Mouse (Mus musculus): Measurements from ENCODE around the gene Bet1l. TPM values are rescaled to one million over a fixed set of nuclear protein-coding genes. Genes with fewer than 3 reads are reported as not detected.
A peak's percentile ranks its signal among the peaks of the same experiment; 100 is the strongest.

Bet1l gene
- total and polyA plus RNA-seq, 2 experiments from 2014 or later, result 14.8 to 29.6 TPM

DNA sequence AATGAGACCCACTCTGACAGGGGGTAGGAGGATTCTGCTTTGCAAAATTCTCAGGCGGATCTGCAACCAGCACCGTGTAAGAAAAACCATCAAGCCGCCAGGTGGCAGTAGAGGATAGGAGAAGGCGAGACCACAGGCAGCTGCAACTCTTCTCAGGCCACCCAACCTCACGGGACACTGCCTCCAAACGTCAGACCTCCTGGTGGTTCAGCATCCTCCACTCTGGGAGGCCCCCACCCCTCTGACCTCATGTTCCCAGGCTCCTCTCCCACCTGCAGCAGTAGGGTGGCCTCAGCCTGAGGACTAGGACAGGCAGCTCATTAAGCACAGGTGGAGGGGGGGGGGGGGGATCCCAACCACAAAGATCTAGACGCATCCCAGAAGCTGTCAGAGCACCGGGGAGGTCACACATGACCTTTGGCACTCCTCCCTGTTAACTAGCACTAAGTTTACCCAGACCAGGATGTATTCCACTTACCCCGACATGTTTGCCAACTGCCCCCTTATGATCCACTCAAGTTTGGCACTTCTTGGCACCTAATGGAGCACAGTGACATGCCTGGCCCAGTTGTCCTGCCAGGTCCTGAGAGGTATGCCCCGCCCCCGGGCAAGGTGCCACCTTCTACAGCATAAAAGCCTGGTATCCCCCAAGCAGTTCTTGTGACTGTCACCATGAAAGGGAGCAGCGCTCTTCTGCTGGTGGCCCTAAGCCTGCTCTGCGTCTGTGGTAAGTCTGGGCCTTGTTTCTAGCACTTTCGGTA is 12.3 kb downstream of the Bet1l start, which contains the start of gene Scgb1c1:
Gene Scgb1c1 (plus strand): TSS at position 643 of the 761 bp plus-strand sequence.
- Histone ChIP-seq H3K4me1 (ENCODE audit: control insufficient read depth, insufficient read depth) (no peaks in the 10 kb centered on the region), H3K4me2 (ENCODE audit: low read depth, low read length) (no peak within 1 kb of the TSS), H3K4me3 (ENCODE audit: low read depth, low read length) (no peak within 1 kb of the TSS), H3K27me3 (ENCODE audit: control insufficient read depth, insufficient read depth, low read length) (peaks cover 26% of the 10 kb centered on the region; the same call in 1 of the 2 replicates), H3K27ac (ENCODE audit: low read depth) (no peak within 1 kb of the TSS), H3K36me3 (replicated peaks; ENCODE audit: control insufficient read depth, insufficient read depth, low read length) (no peaks in the 10 kb centered on the region), H3K9me3 (replicated peaks; ENCODE audit: control insufficient read depth, low read length) (no peaks in the 10 kb centered on the region), H3K9ac (replicated peaks; ENCODE audit: low read depth, low read length) (no peak within 1 kb of the TSS)
- 17% methylated on average over 14 of the region's 14 CpGs for WGBS
- TF ChIP-seq EP300 (IDR thresholded peaks at IDR 0.05; ENCODE audit: low read depth) (no peak; the same call in 1 of the 2 replicates), CTCF (IDR thresholded peaks at IDR 0.05; ENCODE audit: low read depth) (peak; percentile 87)
- peak; percentile 81 for DNase-seq (ENCODE audit: low spot score)
- peak; percentile 86 for ATAC-seq (ENCODE audit: insufficient read depth, low read depth)

DNA sequence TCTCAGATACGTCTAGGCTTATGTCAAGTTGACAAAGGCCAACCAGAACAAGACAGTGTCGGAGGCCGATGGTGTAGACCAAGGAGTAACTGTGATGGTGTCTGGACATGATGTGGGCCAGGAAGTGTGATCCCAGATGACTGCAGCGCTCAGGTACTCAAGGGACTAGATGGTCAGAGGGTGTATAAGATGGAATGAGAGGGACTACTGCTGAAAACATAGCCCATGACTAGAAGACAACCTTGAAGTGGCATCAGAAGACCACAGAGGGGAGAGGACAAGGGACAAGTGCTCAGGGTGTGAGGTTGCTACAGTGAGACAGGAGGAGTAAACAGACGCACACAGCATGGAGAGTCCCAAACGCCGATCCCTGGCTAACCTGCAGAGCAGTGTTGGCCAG is 13.6 kb downstream of the Bet1l start:
- WGBS, result 60% methylated on average over 7 of the region's 7 CpGs
- no peak overlapping the region for H3K27ac ChIP-seq (ENCODE audit: low read depth)
- H3K27me3 ChIP-seq (ENCODE audit: control insufficient read depth, insufficient read depth, low read length), result peaks cover 34% of the 10 kb centered on the region; the same call in 1 of the 2 replicates
- no peaks in the 10 kb centered on the region for H3K9me3 ChIP-seq (replicated peaks; ENCODE audit: control insufficient read depth, low read length)
- no peak overlapping the region for H3K4me2 ChIP-seq (ENCODE audit: low read depth, low read length)
- DNase-seq (ENCODE audit: low spot score) (no peak), ATAC-seq (ENCODE audit: insufficient read depth, low read depth) (no peak)
- no peaks in the 10 kb centered on the region for H3K36me3 ChIP-seq (replicated peaks; ENCODE audit: control insufficient read depth, insufficient read depth, low read length)
- TF ChIP-seq EP300 (IDR thresholded peaks at IDR 0.05; ENCODE audit: low read depth) (no peak), CTCF (IDR thresholded peaks at IDR 0.05; ENCODE audit: low read depth) (no peak)
- H3K4me1 ChIP-seq (ENCODE audit: control insufficient read depth, insufficient read depth), result no peaks in the 10 kb centered on the region
- H3K9ac ChIP-seq (replicated peaks; ENCODE audit: low read depth, low read length), result no peak overlapping the region
- H3K4me3 ChIP-seq (ENCODE audit: low read depth, low read length), result no peak overlapping the region

DNA sequence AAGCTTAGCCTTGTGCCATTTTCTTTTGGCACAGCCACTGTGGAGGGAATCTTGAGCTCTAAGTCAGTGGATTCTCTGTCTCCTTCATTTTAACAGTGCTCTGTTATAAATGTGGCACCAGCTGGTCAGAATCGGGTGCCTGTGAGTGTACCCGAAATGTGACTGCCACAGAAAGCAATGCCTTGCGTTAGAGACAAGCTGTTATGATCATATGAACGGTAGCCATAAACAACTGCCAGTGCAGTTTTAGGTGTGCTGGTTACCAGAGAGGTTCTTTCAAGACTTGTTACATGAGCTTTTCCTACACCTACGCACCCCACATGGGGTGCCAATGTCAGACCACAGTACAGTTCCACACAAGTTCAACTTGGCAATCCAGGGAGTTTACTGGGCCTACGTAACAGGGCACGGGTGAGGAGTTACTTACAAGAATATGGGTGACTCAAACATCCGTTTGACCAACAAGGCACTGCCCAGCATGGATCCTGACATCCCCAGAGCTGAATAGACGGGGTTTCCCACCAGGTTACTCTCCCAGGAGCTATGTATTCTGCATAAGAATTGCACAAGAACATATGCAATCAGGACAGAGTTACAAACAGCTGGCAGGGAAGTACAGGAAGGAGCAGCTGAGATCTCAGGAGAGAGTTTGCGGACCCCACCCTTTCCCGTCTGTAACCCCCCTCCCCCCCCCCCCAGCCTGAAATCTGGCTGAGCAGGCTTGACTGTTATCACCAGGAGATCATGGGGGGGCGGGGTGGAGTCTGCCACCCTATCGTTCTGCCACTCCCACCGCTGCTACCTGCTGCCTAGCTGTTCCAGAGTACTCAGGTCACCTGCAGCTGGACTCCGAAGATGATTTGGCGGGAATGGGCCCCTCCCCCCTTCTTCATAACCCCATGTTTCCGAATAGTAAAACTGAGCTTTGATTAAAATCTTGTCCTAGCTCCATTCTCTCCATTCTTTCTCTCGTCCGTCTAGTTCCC is 16.3 kb downstream of the Bet1l start:
- no peak overlapping the region for H3K4me3 ChIP-seq (ENCODE audit: low read depth, low read length)
- DNase-seq (ENCODE audit: low spot score) (no peak), ATAC-seq (ENCODE audit: insufficient read depth, low read depth) (no peak)
- H3K4me2 ChIP-seq (ENCODE audit: low read depth, low read length), result no peak overlapping the region
- H3K36me3 ChIP-seq (replicated peaks; ENCODE audit: control insufficient read depth, insufficient read depth, low read length), result no peaks in the 10 kb centered on the region
- no peak overlapping the region for H3K9ac ChIP-seq (replicated peaks; ENCODE audit: low read depth, low read length)
- no peak for TF ChIP-seq EP300 (IDR thresholded peaks at IDR 0.05; ENCODE audit: low read depth)
- TF ChIP-seq CTCF (IDR thresholded peaks at IDR 0.05; ENCODE audit: low read depth), result no peak
- peaks cover 34% of the 10 kb centered on the region; the same call in 1 of the 2 replicates for H3K27me3 ChIP-seq (ENCODE audit: control insufficient read depth, insufficient read depth, low read length)
- 29% methylated on average over 19 of the region's 19 CpGs for WGBS
- no peaks in the 10 kb centered on the region for H3K9me3 ChIP-seq (replicated peaks; ENCODE audit: control insufficient read depth, low read length)
- no peaks in the 10 kb centered on the region for H3K4me1 ChIP-seq (ENCODE audit: control insufficient read depth, insufficient read depth)
- no peak overlapping the region for H3K27ac ChIP-seq (ENCODE audit: low read depth)

DNA sequence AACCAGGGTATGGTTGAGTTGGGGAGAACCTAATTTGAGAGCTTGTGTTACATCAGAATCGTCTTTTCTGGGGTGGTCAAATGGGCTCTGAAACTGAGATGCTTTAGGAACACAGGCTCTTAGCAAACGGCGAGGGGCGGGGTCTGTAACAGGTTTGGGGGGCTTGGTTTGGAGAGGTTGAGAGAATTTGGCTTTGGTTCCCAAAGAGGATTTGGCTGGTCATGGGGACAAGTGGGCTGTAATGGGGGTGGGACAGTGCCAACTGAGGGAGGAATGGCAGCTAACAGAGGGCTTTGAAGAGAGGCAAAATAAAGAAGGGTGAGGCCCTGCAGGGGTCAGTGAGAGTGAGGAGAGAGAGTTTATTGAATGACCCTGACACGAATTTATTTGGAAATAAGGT is 17.8 kb downstream of the Bet1l start:
- ATAC-seq (ENCODE audit: insufficient read depth, low read depth) (no peak), DNase-seq (ENCODE audit: low spot score) (no peak)
- no peak overlapping the region for H3K9ac ChIP-seq (replicated peaks; ENCODE audit: low read depth, low read length)
- H3K4me3 ChIP-seq (ENCODE audit: low read depth, low read length), result no peak overlapping the region
- 58% methylated on average over 5 of the region's 5 CpGs for WGBS
- TF ChIP-seq EP300 (IDR thresholded peaks at IDR 0.05; ENCODE audit: low read depth) (no peak), CTCF (IDR thresholded peaks at IDR 0.05; ENCODE audit: low read depth) (no peak)
- H3K4me1 ChIP-seq (ENCODE audit: control insufficient read depth, insufficient read depth), result no peaks in the 10 kb centered on the region
- no peak overlapping the region for H3K27ac ChIP-seq (ENCODE audit: low read depth)
- H3K27me3 ChIP-seq (ENCODE audit: control insufficient read depth, insufficient read depth, low read length), result peaks cover 34% of the 10 kb centered on the region; the same call in 1 of the 2 replicates
- no peaks in the 10 kb centered on the region for H3K9me3 ChIP-seq (replicated peaks; ENCODE audit: control insufficient read depth, low read length)
- H3K36me3 ChIP-seq (replicated peaks; ENCODE audit: control insufficient read depth, insufficient read depth, low read length), result no peaks in the 10 kb centered on the region
- H3K4me2 ChIP-seq (ENCODE audit: low read depth, low read length), result no peak overlapping the region

DNA sequence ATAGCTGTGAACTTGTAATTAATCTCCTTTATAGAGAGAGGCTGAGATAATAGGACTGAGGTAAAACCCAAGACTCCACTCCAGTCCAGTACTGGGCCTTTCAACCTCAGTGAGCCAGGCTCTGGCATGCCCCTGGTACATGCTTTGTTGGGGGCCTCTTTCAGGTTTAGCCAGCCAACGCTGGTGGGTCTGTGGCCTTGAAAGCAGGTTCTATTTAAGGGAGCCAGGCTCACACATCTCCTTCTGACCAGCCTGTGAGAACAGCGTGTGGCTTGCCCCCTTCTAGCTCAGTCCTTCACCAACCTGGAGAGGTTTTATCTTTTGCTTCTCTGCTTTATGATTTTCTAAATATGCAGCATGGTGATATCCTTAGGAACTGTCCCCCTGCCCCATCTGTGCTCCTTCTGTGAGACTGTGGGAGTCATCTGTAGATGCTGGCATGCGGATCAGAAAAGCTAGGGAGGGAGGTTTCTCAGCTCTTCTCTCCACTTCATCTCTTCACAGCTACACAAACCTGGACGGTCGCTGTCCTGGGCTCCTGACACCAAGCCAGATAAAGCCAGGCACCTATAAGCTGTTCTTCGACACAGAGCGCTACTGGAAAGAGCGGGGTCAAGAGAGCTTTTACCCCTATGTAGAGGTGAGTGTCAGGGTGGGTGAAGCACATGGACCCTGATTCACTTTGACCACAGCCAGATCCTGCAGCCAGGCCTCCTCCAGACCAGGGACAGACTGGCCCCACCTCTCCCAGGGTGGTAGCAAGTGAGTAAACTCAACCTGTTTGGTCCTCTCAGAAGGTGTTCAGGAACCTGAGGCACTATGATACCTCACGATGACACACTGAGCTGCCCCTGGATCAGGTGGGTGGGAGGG is 20.9 kb downstream of the Bet1l start:
- ATAC-seq (ENCODE audit: insufficient read depth, low read depth), result no peak

More for the DNA sequence above, 20.9 kb downstream of the Bet1l start:
- Histone ChIP-seq H3K9me3 (replicated peaks; ENCODE audit: control insufficient read depth, low read length) (no peaks in the 10 kb centered on the region), H3K36me3 (replicated peaks; ENCODE audit: control insufficient read depth, insufficient read depth, low read length) (no peaks in the 10 kb centered on the region), H3K27ac (ENCODE audit: low read depth) (no peak overlapping the region), H3K4me1 (ENCODE audit: control insufficient read depth, insufficient read depth) (no peaks in the 10 kb centered on the region), H3K4me2 (ENCODE audit: low read depth, low read length) (no peak overlapping the region), H3K4me3 (ENCODE audit: low read depth, low read length) (no peak overlapping the region), H3K9ac (replicated peaks; ENCODE audit: low read depth, low read length) (no peak overlapping the region), H3K27me3 (ENCODE audit: control insufficient read depth, insufficient read depth, low read length) (peaks cover 22% of the 10 kb centered on the region; the same call in 1 of the 2 replicates)
- TF ChIP-seq EP300 (IDR thresholded peaks at IDR 0.05; ENCODE audit: low read depth) (no peak), CTCF (IDR thresholded peaks at IDR 0.05; ENCODE audit: low read depth) (no peak)
- no peak for DNase-seq (ENCODE audit: low spot score)
- WGBS, result 68% methylated on average over 9 of the region's 9 CpGs

Measured in heart, postnatal 0 days (tissue).